Mouse (Mus musculus) left cerebral cortex, adult 18-20 months (tissue): ENCODE measurements around the gene Ppp5c. TPM values are rescaled to one million over a fixed set of nuclear protein-coding genes. Genes with fewer than 3 reads are reported as not detected.
A peak's percentile ranks its signal among the peaks of the same experiment; 100 is the strongest.

Experiments
- DNase-seq, 2 experiments: peaks; one replicate each; pipeline ENCODE4 v3.0.0; 2021 to 2022; ENCODE audit warnings: low spot score in 2 of 2, mixed read lengths in 1 of 2
- total RNA-seq, 2 experiments: library from RNA; stranded (reverse); gene quantifications; 2 replicates each; pipeline ENCODE4 v1.2.3; 2021

The Ppp5c gene
- total RNA-seq, 2 experiments from 2014 or later: 147 to 181 TPM

GRCm38 (mm10) chr7:16990006-16990744, 37.5 kb downstream of the Ppp5c start:
- DNase-seq: no peak

- no peak for DNase-seq
Measured at GRCm38 (mm10) chr7:16988405-16988804, 39.3 kb downstream of the Ppp5c start.

- no peak for DNase-seq
Measured at GRCm38 (mm10) chr7:16987541-16988149, 40.1 kb downstream of the Ppp5c start.

GRCm38 (mm10) chr7:16982859-16983568, 44.7 kb downstream of the Ppp5c start, which contains the start of gene Gm42372:
TSS of gene Gm42372 (plus strand) at chr7:16983086.
- peak; percentile 89 to 92 for DNase-seq

GRCm38 (mm10) chr7:16980348-16980747, 47.4 kb downstream of the Ppp5c start:
- peak in 1 of 2 experiments; percentile 41 for DNase-seq

GRCm38 (mm10) chr7:16978593-16978992, 49.1 kb downstream of the Ppp5c start:
- no peak for DNase-seq

- DNase-seq: no peak
Measured at GRCm38 (mm10) chr7:16978173-16978572, 49.6 kb downstream of the Ppp5c start.

GRCm38 (mm10) chr7:16976298-16976697, 51.4 kb downstream of the Ppp5c start:
- DNase-seq: no peak

- DNase-seq: no peak
Measured at GRCm38 (mm10) chr7:16974018-16974417, 53.7 kb downstream of the Ppp5c start.

GRCm38 (mm10) chr7:16971160-16971559, 56.6 kb downstream of the Ppp5c start:
- no peak for DNase-seq

- no peak for DNase-seq
Measured at GRCm38 (mm10) chr7:16968414-16968813, 59.3 kb downstream of the Ppp5c start.

GRCm38 (mm10) chr7:16961678-16962077, 66.0 kb downstream of the Ppp5c start:
- no peak for DNase-seq

GRCm38 (mm10) chr7:16959539-16960187, 68.1 kb downstream of the Ppp5c start, which contains the start of gene Pnmal1:
TSS of gene Pnmal1 (plus strand) at chr7:16959679.
- peak; percentile 95 to 96 for DNase-seq

GRCm38 (mm10) chr7:16956410-16957265, 71.1 kb downstream of the Ppp5c start:
- peak in 1 of 2 experiments; percentile 69 for DNase-seq

GRCm38 (mm10) chr7:16955712-16956111, 72.0 kb downstream of the Ppp5c start:
- no peak for DNase-seq

Other genes starting within 250 kb of the Ppp5c start
- gene Slc1a5, start 246.6 kb downstream of the Ppp5c start, total RNA-seq: 1 to 10 TPM; 2.9 to 4.2 TPM
- gene Strn4, start 212.0 kb downstream of the Ppp5c start, total RNA-seq: 100 to 1,000 TPM; 258 to 281 TPM
- gene Fkrp, start 211.2 kb downstream of the Ppp5c start, total RNA-seq: 10 to 100 TPM; 51.3 to 56.2 TPM
- gene Prkd2, start 185.0 kb downstream of the Ppp5c start, total RNA-seq: 1 to 10 TPM; 5.6 to 7.8 TPM
- gene Dact3, start 152.6 kb downstream of the Ppp5c start, total RNA-seq: 100 to 1,000 TPM; 186 to 201 TPM
- gene Gng8, start 136.1 kb downstream of the Ppp5c start, total RNA-seq: 1 to 10 TPM; 2.9 to 3.4 TPM
- under 1 TPM in 1 of 2 experiments, not detected in 1; 0.12 TPM for gene Ptgir, start 121.4 kb downstream of the Ppp5c start, total RNA-seq
- 1,000 to 10,000 TPM; 1,746 to 1,798 TPM for gene Calm3, start 103.8 kb downstream of the Ppp5c start, total RNA-seq
- gene Pnmal2, start 83.2 kb downstream of the Ppp5c start, total RNA-seq: 100 to 1,000 TPM; 291 to 326 TPM
- gene Pnmal1, start 68.2 kb downstream of the Ppp5c start, total RNA-seq: 100 to 1,000 TPM; 112 to 119 TPM
- gene Gm42372, start 44.8 kb downstream of the Ppp5c start, total RNA-seq: 10 to 100 TPM; 61.0 to 65.7 TPM
- gene Ccdc8, start 35.2 kb downstream of the Ppp5c start, total RNA-seq: 1 to 10 TPM; 2.1 to 2.6 TPM
- gene Hif3a, start 34.5 kb upstream of the Ppp5c start, total RNA-seq: 1 to 10 TPM; 3.1 to 3.2 TPM
- gene Psg16, start 46.1 kb upstream of the Ppp5c start, total RNA-seq: 1 to 10 TPM; 5.3 to 5.8 TPM
- under 1 TPM; 0.09 to 0.12 TPM for gene Ceacam3, start 122.4 kb upstream of the Ppp5c start, total RNA-seq
- gene Psg29, start 175.6 kb upstream of the Ppp5c start, total RNA-seq: not detected